In the genomic region with DNA sequence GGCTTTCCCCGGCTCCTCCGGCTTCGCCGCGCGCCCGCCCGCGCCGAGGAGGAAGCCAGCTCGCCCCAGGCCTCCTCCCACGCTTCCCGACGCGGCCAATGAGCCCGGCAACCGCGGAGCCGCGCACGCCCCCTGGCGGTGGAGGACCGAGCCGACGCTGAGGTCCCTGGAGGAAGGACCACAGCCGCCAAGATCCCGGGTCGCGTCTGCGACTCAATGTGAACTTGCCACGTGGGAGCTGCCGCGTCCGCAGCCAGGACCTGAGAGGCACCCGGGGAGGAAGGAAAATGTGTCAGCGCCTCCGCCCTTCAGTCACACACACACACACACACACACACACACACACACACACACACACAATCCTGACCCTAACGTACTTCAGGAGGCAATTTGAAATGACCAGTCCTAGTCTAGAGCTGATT, we compare ENCODE assay signal across 8 mouse cellular contexts. TPM values are rescaled to one million over a fixed set of nuclear protein-coding genes. Genes with fewer than 3 reads are reported as not detected.
DNase-seq lines count a peak whose midpoint lies in the region; ATAC-seq and TF ChIP-seq lines count a peak whose summit lies in the region.

A gene (minus strand): TSS at position 158 of the 422 bp plus-strand sequence.

- H3K9me3 ChIP-seq in forebrain, embryonic 16.5 days (ENCODE audit: control insufficient read depth, low read length) = 0 out of 2 replicates have a peak, but pooled peaks cover 4% of the 10 kb centered on the region
- H3K9me3 ChIP-seq in lung, embryonic 14.5 days (ENCODE audit: low read depth, low read length) = 0 out of 2 replicates have a peak, but pooled peaks cover 3% of the 10 kb centered on the region

- ATAC-seq in forebrain, embryonic 16.5 days = peak; percentile 98
- ATAC-seq in lung, embryonic 14.5 days (ENCODE audit: insufficient read depth) = peak; percentile 99

- H3K4me2 ChIP-seq in forebrain, embryonic 16.5 days (ENCODE audit: low read length) = peak within 1 kb of the TSS; percentile 64
- H3K4me2 ChIP-seq in lung, embryonic 14.5 days = peak within 1 kb of the TSS; percentile 75

- peak within 1 kb of the TSS; percentile 94 for H3K9ac ChIP-seq in forebrain, embryonic 16.5 days (replicated peaks; ENCODE audit: low read depth, low read length)
- H3K9ac ChIP-seq in lung, embryonic 14.5 days = peak within 1 kb of the TSS; percentile 82

- TF ChIP-seq CTCF in layer of hippocampus, adult 2 months (conservative IDR thresholded peaks at IDR 0.05) = peak; percentile 88
- peak; percentile 90 for TF ChIP-seq CTCF in lung, embryonic 14.5 days (IDR thresholded peaks at IDR 0.05; ENCODE audit: low read depth)
- peak; percentile 86 for TF ChIP-seq CTCF in olfactory bulb, adult 2 months (IDR thresholded peaks at IDR 0.05; ENCODE audit: insufficient read depth, low read depth, low read length)
- TF ChIP-seq CTCF in thymus, adult 2 months (IDR thresholded peaks at IDR 0.05; ENCODE audit: borderline replicate concordance, control insufficient read depth, extremely low read depth, insufficient read depth, low read length, poor library complexity) = peak; percentile 99

- H3K27me3 ChIP-seq in forebrain, embryonic 16.5 days (replicated peaks; ENCODE audit: control insufficient read depth, insufficient read depth, low read length) = no peaks in the 10 kb centered on the region
- no peaks in the 10 kb centered on the region for H3K27me3 ChIP-seq in lung, embryonic 14.5 days (ENCODE audit: insufficient read depth, low read length)
- H3K27me3 ChIP-seq in thymus, adult 2 months (ENCODE audit: control insufficient read depth, insufficient read depth, low read length) = no peaks in the 10 kb centered on the region

- WGBS in forebrain, embryonic 16.5 days = under 1% methylated on average over 37 of the region's 38 CpGs
- WGBS in lung, embryonic 14.5 days = under 1% methylated on average over 36 of the region's 38 CpGs
- WGBS in olfactory bulb, adult 2 months = under 1% methylated on average over 38 of the region's 38 CpGs
- WGBS in thymus, adult 2 months = under 1% methylated on average over 38 of the region's 38 CpGs

- H3K4me3 ChIP-seq in forebrain, embryonic 16.5 days (replicated peaks; ENCODE audit: low read length) = peak within 1 kb of the TSS; percentile 85
- H3K4me3 ChIP-seq in layer of hippocampus, adult 2 months = peak within 1 kb of the TSS; percentile 81
- peak within 1 kb of the TSS; percentile 79 for H3K4me3 ChIP-seq in lung, embryonic 14.5 days (ENCODE audit: low read depth, low read length)
- peak within 1 kb of the TSS; percentile 99 for H3K4me3 ChIP-seq in olfactory bulb, adult 2 months (ENCODE audit: insufficient read depth, low read depth, low read length)
- H3K4me3 ChIP-seq in thymus, adult 2 months (ENCODE audit: control insufficient read depth, insufficient read depth, low read length) = peak within 1 kb of the TSS; percentile 61

- DNase-seq in ES-CJ7 (ENCODE audit: low read depth, low spot score) = peak; percentile 95
- peak; percentile 91 for DNase-seq in cerebellum, adult 11-12 months
- peak; percentile 97 to 98 for DNase-seq in heart, postnatal 36 days
- DNase-seq in layer of hippocampus, adult 2 months (ENCODE audit: low spot score in 2 of 2) = peak; percentile 92 to 97
- peak; percentile 98 for DNase-seq in lung, embryonic 14.5 days
- peak; percentile 96 for DNase-seq in thymus, adult 2 months

- H3K27ac ChIP-seq in forebrain, embryonic 16.5 days (ENCODE audit: low read length) = peak within 1 kb of the TSS; percentile 79
- H3K27ac ChIP-seq in layer of hippocampus, adult 2 months = peak within 1 kb of the TSS; percentile 92
- H3K27ac ChIP-seq in lung, embryonic 14.5 days (ENCODE audit: low read depth) = peak within 1 kb of the TSS; percentile 84
- peak within 1 kb of the TSS; percentile 77; the same call in 1 of the 2 replicates for H3K27ac ChIP-seq in olfactory bulb, adult 2 months (ENCODE audit: insufficient read depth, low read depth, low read length)
- no peak within 1 kb of the TSS for H3K27ac ChIP-seq in thymus, adult 2 months (ENCODE audit: control insufficient read depth, insufficient read depth, low read length)

- H3K36me3 ChIP-seq in forebrain, embryonic 16.5 days (ENCODE audit: control insufficient read depth, insufficient read depth) = no peaks in the 10 kb centered on the region
- H3K36me3 ChIP-seq in lung, embryonic 14.5 days (ENCODE audit: insufficient read depth) = no peaks in the 10 kb centered on the region
- H3K36me3 ChIP-seq in thymus, adult 2 months (ENCODE audit: control insufficient read depth, insufficient read depth, low read length) = no peaks in the 10 kb centered on the region

- no peak for TF ChIP-seq POLR2A in olfactory bulb, adult 2 months (IDR thresholded peaks at IDR 0.05; ENCODE audit: insufficient read depth, low read depth, low read length)
- TF ChIP-seq POLR2A in thymus, adult 2 months (IDR thresholded peaks at IDR 0.05; ENCODE audit: control insufficient read depth, extremely low read depth, insufficient read depth, low read length, poor library complexity) = 0 out of 2 replicates have a peak, but pooled peaks have one; percentile 50

- intact Hi-C loops in heart, postnatal 36 days (cut with DNase I) = loop anchor here (1.0 kb wide), 1 partner anchor 30 kb away; no protein-coding TSS in a partner anchor

- peaks cover 15% of the 10 kb centered on the region; the same call in 1 of the 2 replicates for H3K4me1 ChIP-seq in forebrain, embryonic 16.5 days (replicated peaks; ENCODE audit: control insufficient read depth, insufficient read depth, low read length)
- H3K4me1 ChIP-seq in lung, embryonic 14.5 days (ENCODE audit: insufficient read depth) = 0 out of 2 replicates have a peak, but pooled peaks cover 6% of the 10 kb centered on the region
- H3K4me1 ChIP-seq in olfactory bulb, adult 2 months (ENCODE audit: control insufficient read depth, insufficient read depth, low read length) = peaks cover 2% of the 10 kb centered on the region; the same call in 1 of the 2 replicates
- peaks cover 12% of the 10 kb centered on the region for H3K4me1 ChIP-seq in thymus, adult 2 months (replicated peaks; ENCODE audit: control insufficient read depth, insufficient read depth, low read length)

RNA-seq across cellular contexts. Expression of the gene that starts here (rescaled TPM):
- 69.0 and 71.9 TPM in 2 replicates for polyA plus RNA-seq in forebrain, embryonic 16.5 days (2015; fragmentation: Nextera tagmentation; extraction: Ambion mirVana)
- 10 to 100 TPM; 25.5 to 25.6 TPM for total RNA-seq in heart, postnatal 36 days (2021)
- 10 to 100 TPM; 61.7 to 63.5 TPM for total RNA-seq in layer of hippocampus, adult 2 months (2021)
- 82.2 and 83.8 TPM in 2 replicates for polyA plus RNA-seq in lung, embryonic 14.5 days (2014; fragmentation: Nextera tagmentation; extraction: Ambion mirVana)
- polyA plus RNA-seq in olfactory bulb, adult 2 months (2012; ENCODE audit: insufficient read depth, insufficient read length, low replicate concordance, missing spikeins) = not detected in 2 replicates
- 3.8 and 3.9 TPM in 2 replicates for polyA plus RNA-seq in thymus, adult 2 months (2012; rRNA removed)
